Mouse (Mus musculus) ES-Bruce4 (cell line): ENCODE results near the gene Uggt2.

Experiments
- CTCF ChIP-seq: IDR thresholded peaks from one replicate; pipeline ENCODE4 v1.8.1; 2011; ENCODE audit warnings: low read depth, low read length
- EP300 ChIP-seq: IDR thresholded peaks from 2 replicates; pipeline ENCODE4 v1.6.1; 2011; ENCODE audit warnings: low read depth, low read length; ENCODE audit not compliant: insufficient read depth
- POLR2A ChIP-seq: IDR thresholded peaks from one replicate; pipeline ENCODE4 v1.8.1; 2011; ENCODE audit warnings: low read length; ENCODE audit not compliant: insufficient read depth

DNA sequence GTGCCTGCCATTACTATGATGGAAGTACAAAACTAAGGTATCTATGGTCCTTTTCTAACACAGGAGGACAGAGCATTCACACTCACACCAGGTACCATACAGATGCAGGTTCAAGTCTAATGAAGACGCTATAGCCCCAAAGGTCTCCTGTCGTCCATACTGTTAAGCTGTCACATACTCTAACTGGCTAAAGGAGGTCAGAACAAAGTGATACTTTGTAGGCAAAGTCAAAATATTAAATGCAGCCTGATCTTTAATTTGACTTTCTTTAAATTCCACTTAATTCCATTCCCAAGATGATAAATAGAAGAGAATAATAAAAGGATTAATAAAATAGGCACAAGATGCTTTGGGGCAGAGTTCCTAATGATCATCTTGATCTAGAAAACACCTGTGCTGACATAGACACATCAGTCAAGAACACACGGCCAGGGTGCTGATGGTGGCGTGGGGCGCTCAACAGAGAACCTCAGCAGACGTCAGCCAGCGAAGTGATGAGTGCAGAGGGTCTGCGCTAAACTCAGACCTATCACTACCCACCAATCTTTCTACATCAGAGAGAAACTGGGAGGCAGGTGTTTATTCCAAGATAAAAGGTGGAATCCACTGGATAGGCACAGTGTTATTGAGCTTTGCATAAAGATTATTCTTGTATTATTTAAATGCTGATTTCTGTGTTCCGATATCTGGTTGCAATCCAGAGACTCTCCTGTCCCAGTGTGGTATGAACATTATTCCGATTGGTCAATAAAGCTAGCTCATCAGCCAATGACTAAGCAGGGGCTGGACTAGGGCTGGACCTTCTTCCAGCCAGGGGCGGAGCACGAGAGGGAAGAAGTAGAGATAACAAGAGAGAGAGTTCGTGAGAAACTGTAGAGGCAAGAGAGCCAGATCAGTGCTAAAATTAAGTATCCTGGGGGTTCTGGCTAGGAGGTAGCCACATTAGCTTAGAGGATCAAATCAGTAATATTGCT, 111.4 kb downstream of the Uggt2 start:
- TF ChIP-seq CTCF (no peak), POLR2A (no peak), EP300 (no peak)
